Mouse (Mus musculus) kidney, adult 9 months (tissue): ENCODE measurements around the gene Ptprq.
A peak's percentile ranks its signal among the peaks of the same experiment; 100 is the strongest.

Experiments
- DNase-seq: peaks from one replicate; pipeline ENCODE4 v3.0.0; 2022

The Ptprq gene

GRCm38 (mm10) chr10:107485870-107486269 is 234.0 kb downstream of the Ptprq start, which contains the start of gene Myf5:
TSS of gene Myf5 (minus strand) at chr10:107486134.
- DNase-seq: no peak

DNA sequence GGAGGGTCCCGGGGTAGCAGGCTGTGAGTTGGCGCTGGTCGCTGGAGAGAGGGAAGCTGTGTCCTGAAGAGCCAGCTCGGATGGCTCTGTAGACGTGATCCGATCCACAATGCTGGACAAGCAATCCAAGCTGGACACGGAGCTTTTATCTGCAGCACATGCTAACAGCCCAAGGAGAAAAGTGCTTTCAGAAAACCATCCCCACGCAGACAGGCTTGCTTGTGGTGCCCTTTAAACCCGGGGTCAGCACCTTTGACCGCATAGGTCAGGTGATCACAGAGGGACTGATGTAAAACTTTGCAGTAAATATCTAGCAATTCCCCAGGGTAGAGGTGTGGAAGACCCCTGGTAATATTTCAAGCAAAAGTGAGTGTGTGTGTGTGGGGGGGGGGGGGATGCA is 235.8 kb downstream of the Ptprq start:
- DNase-seq: no peak

DNA sequence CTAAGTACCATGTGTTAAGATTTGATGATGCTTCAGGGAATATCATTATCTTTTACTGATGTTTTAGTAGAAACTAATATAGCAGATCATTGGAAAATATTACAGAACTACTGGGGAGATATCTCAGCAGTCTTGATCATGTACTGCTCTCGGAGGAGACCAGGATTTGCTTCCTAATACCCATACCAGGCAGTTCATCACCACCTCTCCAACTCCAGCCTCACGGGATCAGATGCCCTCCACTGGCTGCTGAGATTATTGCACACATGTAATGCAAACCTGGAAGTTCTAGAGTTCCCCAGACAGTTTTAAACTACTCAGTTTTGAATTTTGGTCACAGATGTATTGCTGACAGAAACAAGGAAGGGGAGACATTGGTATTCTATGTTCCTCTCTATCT is 246.4 kb downstream of the Ptprq start:
- DNase-seq: peak; percentile 1

DNA sequence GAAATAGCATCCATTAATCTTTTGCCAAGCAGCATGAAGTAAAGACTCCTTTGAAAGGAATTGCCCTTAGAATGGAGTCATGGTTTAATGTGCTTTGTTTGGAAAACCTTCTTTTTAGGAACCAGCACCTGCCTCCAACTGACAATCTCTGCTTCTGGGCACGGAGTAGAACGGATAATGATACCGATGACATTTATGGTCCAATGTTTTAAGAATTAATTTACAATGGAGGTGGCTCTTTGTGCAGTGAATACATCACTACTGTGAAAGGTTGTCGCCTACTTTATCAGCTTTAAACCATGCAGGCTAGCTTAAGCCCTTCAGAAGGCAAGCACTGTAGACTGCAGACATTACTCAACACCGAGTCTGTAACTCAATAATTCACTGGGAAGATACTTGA is 248.1 kb downstream of the Ptprq start:
- DNase-seq: no peak

GRCm38 (mm10) chr10:107467819-107468218 is 252.0 kb downstream of the Ptprq start:
- DNase-seq: no peak
